Mouse (Mus musculus): ENCODE data around the gene Sirt6.

The Sirt6 gene

DNA sequence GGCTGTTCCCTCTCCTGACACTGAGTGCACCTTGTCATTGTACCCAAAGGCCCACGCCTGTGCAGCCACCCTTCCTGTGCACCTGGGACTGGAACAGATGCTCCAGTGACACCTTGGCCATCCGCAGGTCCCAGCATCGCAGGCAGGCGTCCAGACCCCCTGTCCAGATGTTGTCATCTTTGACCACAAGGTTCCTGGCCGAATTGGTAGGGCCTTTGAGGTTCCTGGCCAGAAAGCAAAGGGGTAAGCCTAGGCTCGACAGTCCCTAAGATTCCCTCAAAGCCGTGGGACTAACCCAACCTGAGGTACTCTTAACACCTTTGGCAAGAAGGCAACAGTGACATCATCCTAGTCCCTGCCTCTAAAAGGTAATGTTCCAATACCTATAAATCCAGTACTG lies 35.0 kb downstream of the Sirt6 start:
- no peak for DNase-seq

DNA sequence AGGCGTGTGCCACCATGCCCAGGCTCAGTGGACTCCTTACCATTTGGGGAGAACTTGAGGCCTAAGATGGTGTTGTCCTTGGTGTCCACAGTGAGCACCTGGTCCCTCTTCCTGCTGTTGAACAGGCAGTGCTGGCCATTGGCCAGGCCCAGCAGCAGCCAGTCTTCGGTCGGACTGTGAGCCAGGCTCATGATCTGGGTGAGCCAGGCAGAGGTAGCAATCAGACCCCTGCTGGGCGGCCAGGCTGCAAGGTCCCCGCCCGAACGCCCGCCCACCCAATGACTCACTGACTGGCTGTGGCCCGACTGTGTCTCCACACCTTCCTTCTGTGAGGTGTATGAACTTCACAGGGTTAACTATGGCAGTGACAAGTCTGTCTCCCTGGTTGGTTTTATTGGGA lies 35.8 kb downstream of the Sirt6 start:
- DNase-seq, result no peak

DNA sequence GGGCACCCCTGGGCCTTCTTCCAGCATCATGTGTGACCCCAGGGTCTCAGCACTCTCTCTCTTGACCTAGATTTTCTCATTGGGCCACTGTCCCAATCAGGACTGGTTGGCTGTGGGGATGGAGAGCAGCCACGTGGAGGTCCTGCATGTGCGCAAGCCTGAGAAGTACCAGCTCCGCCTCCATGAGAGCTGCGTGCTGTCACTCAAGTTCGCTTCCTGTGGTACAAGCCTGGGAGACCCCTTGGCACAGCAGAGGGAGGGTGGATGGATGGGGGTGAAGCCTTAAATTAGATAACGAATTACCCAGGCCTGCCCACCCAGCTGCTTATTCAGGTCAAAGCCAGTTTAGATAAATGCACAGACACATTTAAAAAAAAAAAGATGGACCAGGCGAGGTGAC lies 38.9 kb downstream of the Sirt6 start:
- no peak for DNase-seq

DNA sequence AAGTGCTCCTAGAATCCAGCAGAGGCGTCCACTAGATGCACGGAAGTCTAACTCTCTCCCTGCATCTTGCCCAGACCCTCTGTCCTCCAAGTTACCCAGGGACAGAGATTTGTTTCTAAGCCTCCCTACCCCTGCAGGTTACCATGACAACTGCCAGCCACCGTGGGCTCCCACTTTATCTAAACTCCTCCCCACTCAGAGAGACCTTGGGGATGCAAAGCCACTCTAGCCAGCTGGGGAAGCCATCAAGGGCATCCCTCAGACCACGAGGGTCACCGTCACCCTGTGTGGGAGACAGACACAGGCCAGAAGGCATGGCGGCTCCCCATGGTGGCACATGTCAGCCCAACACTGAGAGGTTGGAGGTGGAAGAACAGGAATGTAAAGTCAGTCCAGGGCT lies 44.2 kb downstream of the Sirt6 start:
- no peak for DNase-seq

DNA sequence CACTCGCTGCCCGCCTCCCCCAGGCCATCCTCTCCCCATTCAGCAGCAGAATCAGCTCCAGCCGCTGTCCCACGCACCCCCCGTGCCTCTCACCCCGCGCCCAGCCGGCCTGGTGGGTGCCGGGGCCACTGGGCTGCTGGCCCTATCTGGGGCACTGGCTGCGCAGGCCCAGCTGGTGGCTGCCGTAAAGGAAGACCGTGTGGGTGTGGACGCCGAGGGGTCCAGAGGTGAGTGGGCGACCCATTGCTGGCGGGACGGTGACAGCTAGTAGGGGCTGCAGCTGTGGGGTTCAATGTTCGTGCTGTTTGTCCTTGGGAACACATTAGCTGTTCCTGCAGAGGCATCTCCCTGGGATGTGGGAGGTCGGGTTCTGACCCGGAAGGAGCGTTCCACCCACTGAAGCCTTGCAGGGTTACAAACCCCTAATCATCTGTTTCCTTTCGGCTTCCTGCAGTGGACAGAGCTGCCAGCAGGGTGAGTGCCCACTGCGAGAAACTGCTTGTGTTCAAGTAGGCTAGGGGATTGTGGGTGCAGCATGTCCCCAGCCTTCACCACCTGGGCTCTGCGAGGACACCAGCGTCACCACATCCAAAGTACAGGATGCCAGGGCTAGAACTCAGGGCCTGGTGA lies 47.0 kb downstream of the Sirt6 start:
- DNase-seq, result no peak

DNA sequence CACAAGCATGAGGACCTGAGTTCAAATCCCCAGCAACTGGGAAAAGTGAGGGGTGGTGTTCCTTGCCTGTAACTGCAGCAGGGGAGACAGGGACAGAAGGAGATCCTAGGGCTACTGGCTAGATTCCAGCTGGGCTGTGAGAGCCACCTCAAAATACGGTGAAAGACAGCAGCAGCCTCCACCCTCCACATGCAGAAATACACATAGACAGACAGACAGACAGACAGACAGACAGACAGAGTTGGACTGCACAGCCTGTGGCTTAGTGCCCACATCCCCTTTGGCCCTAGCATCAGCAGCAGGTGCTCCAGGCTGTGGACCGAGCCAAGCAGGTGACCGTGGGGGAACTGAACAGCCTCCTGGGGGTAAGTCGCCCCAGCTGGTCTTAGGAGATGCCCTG lies 47.6 kb downstream of the Sirt6 start:
- no peak for DNase-seq

DNA sequence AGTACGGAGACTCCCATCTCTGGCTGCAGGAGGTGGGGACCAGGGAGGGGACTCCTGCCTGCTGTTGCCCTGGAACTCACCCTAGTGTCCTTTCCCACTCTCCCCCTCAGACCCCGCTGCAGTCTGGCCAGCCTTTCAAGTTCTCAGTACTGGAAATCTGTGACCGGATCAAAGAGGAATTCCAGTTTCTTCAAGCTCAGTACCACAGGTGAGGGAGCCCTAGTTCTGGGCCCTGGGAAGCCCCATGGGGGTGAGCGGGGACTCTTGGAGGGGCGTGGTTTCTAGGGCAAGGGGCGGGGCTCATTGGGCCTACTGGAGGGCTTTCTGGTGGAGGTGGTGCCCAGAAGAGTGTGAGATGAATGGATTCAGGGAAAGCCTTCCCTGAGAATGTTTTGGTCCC lies 51.9 kb downstream of the Sirt6 start:
- no peak for DNase-seq

DNA sequence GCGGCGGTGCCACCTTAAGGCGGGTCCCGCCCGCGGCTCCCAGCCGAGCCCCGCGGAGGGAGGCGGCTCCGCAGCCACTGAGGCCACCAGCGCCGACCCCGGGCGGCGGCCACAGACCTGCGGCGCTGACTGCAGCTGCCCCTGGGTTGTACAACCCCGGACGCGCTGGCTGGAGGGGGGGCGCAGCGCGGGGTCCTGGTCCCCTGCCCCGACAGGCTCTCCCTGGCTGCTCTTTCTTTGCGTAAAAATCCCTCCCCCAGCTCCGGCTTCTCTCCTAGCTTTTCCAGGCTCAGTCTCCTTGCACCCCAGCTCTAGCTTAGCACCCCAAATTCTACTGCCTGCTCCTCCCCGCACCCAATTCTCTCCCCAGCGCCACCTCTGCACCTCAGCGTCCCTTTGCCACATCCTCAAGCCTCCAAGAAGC lies 52.4 kb downstream of the Sirt6 start:
- no peak for DNase-seq

DNA sequence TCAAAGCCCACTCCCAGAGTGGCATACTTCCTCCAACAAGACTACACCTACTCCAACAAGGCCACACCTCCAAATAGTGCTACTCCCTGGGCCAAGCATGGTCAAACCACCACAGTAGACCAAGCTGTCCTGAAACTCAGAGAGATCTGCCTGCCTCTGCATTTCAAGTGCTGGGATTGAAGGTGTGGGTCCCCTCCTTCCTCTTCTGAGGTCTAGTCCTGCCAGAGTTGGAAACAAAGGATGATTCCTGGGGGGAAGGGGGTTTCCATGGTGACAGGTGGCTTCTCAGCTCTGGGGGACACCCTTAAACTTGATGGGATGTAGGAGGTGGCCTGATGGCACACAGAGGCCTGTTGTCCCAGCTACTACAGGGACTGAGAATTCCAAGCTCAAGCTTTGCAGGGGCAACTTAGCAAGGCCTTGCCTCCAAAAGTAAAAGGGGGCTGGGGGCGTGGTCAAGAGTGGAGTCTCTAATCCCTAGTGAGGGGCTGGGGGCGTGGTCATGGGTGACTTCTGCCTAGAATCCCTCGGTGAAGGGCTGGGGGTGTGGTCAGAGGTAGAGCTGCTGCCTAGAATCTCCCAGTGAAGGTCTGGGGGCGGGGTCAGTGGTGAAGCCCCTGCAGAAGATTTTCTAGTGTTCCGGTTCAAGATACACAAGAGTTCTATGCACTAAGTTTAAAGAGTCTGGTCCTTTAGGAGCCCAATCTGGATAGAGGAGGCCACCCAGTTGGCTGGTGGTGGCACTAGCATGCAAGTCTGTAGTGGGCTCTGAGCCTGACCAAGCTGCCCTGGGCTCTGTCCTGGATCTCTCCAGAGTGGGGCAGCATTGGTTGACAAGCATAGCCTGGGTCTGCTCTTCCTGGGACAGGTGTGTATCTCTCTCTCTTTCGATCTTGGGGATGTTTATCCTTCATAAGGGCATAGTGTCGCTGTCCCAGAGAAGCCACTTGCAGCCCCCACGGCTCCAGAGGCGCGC lies 53.2 kb downstream of the Sirt6 start, which contains the start of gene Tle2:
TSS of gene Tle2 (plus strand) at position 481 of the 976 bp plus-strand sequence.
- no peak for DNase-seq

DNA sequence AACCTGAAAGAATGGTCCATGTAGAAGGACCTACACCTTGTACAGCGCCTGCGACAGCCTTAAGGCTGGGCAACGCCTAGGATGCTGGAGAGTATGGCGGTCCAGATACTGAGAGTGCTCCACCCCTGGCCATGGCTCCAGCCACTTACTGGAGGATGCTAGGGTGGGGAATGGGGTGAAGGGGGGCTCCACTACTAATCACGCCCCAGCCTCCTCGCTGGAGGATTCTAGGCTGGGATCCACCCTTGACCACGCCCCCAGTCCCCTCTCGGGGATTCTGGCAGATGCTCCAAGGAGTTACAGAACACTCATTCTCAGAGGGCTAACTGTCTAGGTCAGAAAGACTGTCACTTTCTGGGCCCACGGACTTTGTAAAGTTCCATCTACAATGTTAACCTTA lies 54.6 kb downstream of the Sirt6 start:
- no peak for DNase-seq

DNA sequence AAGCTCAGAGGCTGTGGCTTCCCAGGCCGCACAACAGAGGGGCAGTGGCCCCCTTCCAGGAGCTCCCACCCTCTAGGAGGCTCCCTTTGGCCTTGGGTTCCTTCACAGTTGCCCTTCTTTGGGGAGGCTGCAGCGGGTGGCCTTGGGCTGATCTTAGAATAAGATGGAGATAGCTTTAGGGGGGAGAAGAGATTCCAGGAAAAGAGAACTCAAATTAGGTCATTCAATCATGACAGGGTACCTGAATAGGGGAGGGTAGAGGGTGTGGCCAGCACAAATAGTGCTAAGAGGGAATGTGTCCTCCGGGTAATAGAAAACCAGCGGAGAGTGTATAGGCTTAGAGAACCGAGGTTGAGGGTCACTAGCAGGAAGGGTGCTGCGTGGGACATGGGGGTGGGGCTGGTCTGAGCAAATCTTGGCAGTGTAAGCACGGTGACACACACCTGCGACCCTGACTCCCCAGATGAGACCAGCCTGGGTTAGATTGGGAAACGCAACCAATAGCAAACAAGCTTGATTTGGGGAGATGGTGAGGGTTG lies 55.4 kb downstream of the Sirt6 start:
- DNase-seq, result no peak

Data from kidney, adult 9 months (tissue).